Mouse (Mus musculus): ENCODE measurements around the gene Vps51. TPM values are rescaled to one million over a fixed set of nuclear protein-coding genes. Genes with fewer than 3 reads are reported as not detected.

The Vps51 gene
- total RNA-seq, 4 experiments from 2014 or later: 66.2 to 92.3 (median 81.3) TPM

DNA sequence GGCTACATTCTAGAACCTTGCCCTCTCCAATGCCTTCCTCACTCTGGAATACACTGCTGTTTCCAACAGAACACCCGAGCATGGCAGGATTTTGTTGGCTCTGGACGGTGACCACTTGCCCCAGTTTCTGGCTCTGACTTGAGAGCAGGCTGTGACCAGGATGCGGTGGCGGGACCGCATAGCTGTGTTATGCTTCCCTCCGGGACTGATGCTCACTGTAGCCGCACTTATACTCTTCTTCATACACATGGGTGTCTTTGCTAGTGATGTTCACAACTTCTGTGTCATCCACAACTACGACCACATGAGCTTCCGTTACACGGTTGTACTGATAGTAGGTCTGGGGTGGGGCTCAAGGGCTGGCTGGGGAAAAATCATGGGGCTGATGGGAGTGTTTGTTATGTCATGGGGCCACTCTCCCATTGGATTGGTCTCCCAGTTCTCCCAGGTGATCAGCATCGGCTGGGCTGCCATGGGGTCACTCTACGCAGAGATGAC lies 3.0 kb upstream of the Vps51 start, which contains the start of gene Tmem262:
Tmem262 (plus strand) TSS at position 51 of the 498 bp plus-strand sequence.
- DNase-seq: no peak

DNA sequence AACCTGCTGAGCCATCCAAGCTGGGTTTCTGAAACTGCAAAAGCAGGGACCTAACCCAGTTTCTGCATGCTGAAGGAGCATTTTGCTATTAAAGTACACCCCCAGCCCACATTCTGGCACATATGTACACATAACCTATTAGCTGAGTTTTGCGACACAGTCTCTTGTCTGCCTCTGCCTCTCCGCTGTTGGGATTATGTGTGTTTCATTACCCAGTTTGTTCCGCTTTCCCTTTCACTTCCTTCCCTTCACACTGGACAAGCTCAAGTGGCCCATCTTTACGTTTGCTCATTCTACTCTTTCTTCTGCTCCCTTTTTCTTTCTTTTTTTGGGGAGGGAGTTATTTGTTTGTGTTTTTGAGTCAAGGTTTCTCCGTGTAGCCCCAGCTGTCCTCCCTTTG lies 3.1 kb downstream of the Vps51 start:
- DNase-seq: no peak

GRCm38 (mm10) chr19:6071261-6071660 lies 5.8 kb downstream of the Vps51 start:
- DNase-seq: no peak

DNA sequence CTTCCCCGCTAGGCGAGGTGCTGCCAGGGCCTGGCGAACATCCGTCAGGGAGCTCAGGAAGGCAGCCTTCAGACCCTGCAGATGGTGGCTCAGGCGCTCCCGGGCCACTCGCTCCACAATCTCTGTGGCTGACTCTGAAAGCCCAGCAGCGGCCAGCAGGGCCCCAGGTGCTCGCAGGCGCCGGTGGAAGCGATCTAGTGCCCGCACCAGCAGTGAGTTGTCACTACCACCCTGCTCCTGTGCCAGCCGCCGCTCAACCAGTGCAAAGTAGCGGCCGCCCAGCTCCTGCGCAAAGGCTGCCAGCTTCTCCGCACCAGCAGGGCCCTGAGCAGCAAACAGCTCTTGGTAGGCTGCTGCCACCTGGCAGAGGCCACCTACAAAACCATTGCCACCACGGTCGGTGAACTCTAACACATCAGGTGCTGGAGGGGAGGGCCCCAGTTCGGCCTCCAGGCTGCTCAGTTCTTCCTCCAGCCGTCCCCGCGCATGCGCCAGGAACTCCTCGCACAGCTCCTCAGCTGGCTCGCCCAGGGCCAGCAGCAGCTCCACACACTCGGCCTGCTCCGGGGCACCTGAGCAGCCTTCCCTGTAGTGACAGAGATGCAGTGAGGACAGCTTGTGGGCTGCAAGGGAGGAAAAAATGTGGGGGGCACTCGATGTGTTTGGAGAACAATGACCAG lies 6.3 kb downstream of the Vps51 start:
- DNase-seq: no peak

- no peak for DNase-seq
These were observed 7.2 kb downstream of the Vps51 start for GRCm38 (mm10) chr19:6069851-6070250.

DNA sequence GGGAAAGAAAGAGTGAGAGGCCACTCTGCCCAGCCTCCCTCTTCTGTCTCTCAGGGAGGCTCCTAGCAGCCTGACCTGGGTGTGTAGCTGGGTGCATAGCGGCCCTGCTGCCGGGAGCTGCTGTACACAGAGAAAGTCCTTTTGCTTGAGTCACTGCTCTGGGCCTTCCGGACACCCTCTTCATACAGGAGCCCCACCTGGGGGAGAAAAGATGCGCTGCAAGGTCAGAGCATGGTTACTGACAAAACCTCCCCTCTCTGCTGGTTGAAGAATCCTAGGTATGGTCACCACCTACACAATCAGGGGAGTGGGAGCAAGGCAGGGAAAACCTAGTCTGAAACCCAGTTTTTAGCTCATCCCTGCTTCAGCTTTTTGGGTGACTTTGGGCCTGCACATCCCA lies 8.1 kb downstream of the Vps51 start:
- DNase-seq: no peak

DNA sequence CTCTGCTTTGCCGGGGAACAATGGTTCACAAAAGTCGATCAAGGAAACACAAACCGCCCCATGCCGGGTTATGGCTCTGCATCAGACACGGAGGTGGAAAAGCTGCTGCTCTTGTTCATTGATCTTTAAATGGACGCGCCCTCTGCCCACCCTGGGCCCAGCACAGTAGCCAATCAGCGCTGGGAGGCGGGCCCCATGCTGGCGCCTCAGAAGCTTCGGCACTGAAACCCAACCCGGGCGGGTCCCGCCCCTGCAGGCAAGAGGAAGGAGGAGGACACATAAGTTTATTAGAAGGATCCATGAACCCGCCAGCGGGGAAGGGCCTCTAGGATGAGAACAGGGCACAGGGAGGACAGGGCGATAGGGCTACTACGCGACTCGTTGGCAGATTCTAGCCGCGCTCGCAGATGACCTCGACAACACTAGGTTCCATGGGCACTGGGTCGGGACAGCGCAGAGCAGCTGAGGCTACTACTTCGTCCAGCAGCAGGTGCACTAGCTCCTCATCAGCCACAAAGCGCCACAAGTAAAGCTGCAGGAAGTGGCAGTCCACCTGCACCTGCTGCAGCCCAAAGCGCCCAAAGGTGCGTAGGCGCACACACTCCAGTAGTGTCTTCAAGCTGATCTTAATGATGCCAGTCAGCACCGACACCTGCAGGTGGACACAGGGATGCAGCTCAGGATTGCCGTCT lies 9.2 kb downstream of the Vps51 start, which contains the start of gene Tm7sf2:
Tm7sf2 (minus strand) TSS at position 650 of the 692 bp plus-strand sequence.
- DNase-seq: peak; percentile 93

DNA sequence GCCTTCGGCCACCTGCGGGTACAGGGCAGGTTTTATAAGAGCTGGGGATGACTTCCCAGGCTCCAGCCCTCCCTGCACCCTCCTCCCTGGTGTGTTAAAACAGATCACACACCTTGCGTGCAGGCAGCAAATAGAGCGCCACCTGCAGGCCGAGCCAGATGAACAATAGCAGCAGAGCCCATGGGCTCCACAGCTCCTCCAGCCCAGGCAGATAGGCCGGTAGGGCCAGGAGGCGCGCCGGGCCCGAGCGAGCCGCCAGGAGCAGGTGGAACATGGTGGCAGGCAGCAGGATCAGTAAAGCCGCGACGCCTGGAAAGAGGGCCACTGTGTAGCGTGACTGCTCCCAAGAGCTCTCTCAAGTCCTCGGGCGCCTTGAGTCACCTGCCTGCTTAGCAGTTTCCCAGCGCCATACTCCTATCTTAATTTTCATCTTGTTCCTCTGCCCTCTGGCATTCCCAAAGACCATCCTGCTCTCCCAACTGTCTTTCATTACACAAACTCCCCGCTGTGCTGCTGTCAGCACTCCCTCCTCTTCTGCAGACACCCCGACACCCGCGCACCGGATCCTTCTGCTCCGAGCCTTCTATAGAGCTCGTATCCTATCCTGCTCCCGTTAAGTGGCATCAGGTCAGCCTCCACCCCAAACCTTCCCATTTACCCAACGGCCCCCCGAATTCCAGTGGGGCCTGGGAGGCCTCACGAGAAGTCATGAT lies 9.9 kb downstream of the Vps51 start:
- peak; percentile 69 for DNase-seq

DNA sequence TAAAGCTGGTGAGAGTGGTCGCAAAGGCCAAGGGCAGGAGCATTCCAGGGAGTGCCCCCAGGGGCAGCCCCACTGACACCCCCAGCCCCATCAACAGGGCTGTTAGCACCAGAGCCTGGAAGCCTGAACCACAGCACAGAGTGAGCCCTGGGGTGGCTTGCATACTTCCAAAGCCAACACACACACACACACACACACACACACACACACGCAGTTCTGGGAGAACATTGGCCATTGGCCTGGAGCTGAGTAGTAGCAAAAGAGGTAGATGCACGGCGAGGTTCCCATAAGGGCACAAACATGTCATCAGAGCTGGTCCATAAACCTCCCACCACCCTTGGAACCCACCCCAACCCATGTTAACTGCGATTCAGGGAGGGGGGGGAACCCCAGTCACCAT lies 10.5 kb downstream of the Vps51 start:
- no peak for DNase-seq

DNA sequence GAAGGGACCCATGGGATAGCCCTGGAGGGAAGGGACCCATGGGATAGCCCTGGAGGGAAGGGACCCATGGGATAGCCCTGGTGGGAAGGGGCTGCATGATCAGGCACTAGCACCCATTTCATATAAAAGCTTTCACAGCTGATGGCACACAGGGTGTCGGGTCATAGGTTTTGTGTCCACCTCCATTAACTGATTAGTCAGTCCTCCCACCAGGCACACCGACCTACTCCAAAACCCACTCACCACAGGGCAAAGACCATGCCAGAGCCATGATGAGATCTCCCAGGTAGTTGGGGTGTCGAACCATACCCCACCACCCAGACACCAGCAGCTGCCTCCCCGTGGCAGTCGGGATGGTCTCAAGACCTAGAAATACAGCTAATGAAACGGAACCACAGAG lies 13.9 kb downstream of the Vps51 start:
- no peak for DNase-seq

GRCm38 (mm10) chr19:6062418-6062817 lies 14.6 kb downstream of the Vps51 start:
- no peak for DNase-seq

DNA sequence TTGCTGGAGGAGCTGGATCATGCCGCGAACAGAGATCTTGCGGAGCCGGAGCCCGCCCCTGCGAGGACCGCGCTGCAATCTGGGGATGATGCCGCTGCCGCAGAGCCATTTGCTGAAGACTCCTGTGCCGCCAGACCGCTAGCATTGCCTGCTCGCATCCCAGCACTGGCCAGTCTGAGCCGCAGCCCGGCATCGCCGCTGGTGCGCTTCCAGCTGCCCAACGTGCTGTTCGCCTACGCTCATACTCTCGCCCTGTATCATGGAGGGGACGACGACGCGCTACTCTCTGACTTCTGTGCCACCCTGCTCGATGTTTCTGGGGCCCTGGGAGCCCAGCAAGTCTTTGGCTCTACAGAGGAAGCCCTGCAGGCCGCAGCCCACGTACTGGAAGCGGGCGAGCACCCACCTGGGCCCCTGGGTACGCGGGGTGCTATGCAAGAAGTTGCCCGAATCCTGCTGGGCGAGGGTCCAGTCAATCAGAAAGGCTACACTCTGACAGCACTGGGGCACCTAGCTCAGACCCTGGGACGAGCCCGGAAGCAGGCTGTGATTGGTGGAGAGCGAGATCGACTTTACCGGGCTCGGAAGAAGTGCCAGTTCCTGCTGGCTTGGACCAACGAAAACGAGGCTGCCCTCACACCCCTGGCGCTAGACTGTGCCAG lies 15.3 kb downstream of the Vps51 start:
- no peak for DNase-seq

DNA sequence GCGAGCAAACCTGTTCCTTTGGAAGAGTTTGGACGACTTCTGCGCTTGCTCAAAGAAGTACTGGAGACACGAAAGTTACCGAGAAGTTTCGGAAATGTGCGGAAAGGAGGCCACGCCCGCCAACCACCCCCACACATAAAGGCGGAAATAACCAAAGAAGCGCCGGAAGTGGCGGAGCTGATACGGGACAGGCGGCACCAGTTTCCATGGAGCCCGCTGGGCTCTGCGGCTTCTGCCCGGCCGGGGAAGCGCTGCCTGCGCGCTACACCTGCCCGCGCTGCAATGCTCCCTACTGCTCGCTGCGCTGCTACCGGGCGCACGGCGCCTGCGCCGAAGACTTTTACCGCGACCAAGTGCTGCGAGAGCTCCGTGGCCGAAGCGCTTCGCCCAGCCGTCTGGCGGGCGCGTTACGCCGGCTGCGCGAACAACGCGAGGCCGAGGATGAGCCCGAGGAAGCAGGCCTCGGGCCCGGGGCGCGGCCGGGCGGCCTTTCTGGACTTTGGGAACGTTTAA lies 16.0 kb downstream of the Vps51 start, which contains the start of gene Znhit2:
Znhit2 (plus strand) TSS at position 172 of the 513 bp plus-strand sequence.
- peak; percentile 94 for DNase-seq

DNA sequence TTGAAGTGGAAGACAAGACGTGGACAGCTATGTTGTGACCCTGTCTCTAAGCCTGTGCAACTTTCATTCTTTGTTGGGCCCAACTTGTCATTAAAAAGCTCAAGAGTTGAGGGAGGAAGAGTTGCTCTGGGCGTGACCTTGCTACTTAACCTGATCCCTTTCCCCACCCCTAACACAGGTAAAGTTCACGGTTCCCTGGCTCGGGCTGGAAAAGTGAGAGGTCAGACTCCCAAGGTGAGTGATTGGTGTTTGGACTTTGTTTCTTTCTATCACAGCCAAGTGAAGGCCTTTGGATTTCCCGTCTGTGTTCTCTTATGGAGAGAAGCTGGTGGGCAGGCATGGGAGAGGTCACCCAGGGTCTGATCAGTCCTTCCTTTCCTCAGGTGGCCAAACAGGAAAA lies 18.1 kb downstream of the Vps51 start:
- DNase-seq: no peak

DNA sequence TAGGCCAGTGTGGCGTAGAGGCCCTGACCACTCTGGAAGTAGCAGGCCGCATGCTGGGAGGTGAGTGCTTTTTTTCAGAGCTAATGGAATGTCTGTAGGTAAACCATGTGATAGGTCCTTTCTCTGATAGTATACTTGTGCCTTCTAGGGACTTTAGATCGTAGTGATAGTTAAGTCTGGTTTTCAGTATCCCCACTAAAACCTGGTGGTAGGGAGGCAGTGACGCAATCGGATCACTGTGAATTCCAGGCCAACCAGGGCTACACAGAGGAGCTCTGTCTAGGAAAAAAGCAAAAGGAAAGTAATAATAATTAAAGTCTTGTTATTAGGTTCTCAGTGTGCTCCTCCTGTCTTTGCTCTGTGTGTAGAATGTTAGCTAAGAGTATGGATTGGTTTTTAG lies 18.5 kb downstream of the Vps51 start:
- DNase-seq: no peak

DNA sequence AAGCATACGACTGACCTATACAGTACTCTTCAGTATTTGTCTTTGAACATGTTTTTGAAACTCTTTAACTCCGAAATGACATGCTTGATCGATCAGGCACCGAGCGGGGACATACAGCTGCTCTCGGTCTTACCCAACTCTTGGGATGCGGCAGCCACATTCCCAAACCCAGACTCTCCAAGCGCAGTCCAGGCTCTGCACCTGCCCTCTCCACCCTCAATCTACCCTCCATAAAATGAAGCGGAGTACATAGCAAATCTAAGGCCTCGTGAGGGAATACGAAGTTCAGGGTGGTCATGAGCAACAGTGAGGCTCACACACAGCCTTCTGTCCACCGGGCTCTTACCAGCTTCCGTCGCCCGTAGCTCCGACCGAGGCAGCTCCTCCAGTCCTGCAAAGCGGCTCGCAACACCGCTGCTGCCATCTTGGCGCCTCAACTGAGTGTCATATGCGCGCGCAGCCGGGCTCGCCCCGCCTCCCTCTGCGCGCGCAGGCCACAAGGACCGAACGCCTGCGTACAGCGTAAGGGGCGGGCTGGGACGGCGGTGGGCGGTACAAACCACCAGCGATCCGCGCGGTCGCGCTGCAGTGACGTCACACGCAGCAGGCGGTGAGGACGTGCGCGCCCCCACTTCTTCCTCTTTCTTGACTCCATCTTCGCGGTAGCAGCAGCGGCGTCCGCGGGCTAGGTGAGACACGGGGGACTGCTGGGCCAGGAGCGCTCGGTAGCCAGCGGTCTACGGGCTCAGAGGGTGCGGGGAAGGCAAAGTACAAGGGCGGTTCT lies 19.5 kb downstream of the Vps51 start, which contains the start of the genes Mrpl49 and Fau:
Mrpl49 (minus strand) TSS at position 473 of the 784 bp plus-strand sequence.
Fau (plus strand) TSS at position 532 of the 784 bp plus-strand sequence.
- peak; percentile 98 for DNase-seq

GRCm38 (mm10) chr19:6056696-6057095 lies 20.3 kb downstream of the Vps51 start:
- no peak for DNase-seq

- DNase-seq: no peak
These were observed 22.7 kb downstream of the Vps51 start for GRCm38 (mm10) chr19:6054296-6054695.

- no peak for DNase-seq
These were observed 24.5 kb downstream of the Vps51 start for GRCm38 (mm10) chr19:6052516-6052915.

GRCm38 (mm10) chr19:6048681-6049410 lies 28.2 kb downstream of the Vps51 start:
- no peak for DNase-seq

GRCm38 (mm10) chr19:6047899-6048166 lies 29.2 kb downstream of the Vps51 start:
- no peak for DNase-seq
